Mouse (Mus musculus): ENCODE measurements around the gene Tsga10ip. TPM values are rescaled to one million over a fixed set of nuclear protein-coding genes. Genes with fewer than 3 reads are reported as not detected.

Tsga10ip gene
- total RNA-seq (2023) = not detected

DNA sequence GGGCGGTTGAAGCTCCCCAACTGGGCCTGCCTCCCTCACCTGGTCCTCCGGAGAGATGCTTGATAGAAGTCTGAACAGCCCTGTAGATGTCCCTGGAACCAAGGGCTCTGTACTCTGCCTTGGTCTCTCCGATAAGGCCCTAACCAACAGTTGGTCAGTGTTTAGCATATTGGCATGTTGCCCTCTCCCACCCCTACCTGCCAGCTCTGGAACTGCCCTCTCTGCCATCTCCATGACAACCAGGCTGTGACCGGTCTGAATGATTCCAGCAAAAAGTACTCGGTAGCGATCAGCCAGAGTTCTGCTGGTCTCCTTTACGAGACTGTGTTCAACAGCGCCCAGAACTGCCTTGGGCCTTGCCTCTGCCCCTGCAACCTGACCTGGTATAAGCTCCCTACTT is at the start of gene Tsga10ip:
TSS of gene Tsga10ip (minus strand) at position 234 of the 400 bp plus-strand sequence.

DNA sequence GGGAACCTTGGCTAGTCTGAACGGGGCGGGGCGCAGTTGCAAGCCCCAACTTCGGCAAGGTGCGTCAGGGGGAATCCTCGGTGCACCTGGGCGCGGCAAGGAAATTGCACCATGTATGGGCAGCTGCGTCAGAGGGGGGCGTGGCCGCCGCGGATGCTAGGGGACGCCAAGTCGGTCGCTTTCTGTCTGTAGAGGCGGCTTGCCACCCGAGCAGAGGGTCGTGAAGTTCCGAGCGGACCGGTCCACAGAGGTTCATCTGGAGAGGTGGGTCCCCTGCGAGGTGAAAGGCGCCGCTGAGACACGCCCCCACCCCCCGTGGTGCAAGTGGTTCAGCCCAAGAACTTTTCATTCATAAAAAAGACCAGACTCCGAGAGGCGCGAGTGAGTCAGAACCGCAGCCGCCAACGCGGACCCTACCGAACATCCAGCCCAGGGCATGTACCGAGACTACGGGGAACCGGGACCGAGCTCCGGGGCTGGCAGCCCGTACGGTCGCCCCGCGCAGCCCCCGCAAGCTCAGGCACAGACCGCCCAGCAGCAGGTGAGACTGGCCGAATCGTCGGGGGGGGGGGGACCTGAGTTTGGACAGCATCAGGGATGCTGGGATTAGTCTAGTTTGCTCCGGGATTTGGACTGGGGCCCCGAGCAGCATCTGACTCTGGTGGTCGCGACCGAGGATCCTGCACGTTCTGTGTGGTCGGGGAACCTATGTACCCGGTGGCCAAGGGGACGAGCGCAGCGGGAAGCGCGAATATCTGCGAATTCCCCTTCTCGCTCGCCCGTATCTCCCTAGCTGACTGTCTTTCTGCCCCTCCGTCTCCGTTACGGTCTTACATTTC is 45.4 kb upstream of the Tsga10ip start, which contains the start of gene Fosl1:
TSS of gene Fosl1 (plus strand) at position 33 of the 839 bp plus-strand sequence.

DNA sequence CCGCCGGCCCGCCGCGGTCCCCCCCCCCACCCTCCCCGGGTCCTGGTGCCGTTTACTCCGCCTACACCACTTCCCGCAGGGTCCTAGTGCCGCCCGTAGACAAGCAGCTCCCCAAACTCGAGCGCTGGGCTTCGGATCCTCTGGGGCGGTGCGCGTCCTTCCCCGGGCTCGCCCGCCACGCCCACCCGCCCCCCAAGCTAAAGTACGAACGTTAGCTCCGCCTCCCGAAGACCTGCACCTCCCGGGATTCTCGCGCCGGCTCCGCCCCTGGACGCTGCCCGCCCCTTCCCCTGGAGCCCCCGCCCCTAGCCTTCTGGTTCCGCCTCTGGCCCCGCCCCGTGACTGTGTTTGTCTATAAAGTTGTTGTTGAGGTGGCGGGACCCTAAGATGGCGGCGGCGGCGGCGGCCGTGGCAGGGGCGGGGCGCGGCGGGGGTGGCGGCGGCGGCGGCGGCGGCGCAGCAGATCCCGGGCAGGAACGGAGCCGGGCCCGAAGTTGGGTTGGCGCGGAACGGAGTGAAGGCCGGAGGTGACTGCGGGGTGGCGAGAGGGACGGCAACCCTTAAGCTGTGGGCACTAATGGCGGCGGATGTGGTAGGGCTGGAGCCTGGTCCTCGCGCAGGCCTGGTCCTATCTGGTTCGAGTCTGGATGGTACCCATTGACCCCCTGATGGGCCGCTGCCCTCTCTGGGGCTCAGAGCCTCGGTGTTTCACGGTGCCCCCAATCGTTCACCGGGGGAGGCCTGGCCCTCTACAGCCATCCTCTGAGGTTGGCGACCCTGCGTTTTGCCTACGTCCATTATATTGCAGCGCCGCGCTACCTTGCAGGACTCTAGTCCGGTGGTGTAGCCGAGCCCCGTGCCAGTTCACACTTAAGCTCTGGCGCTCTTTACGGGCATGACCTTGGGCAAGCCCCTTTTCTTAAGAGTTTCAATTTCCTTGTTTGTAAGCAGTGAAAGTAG is 22.7 kb upstream of the Tsga10ip start, which contains the start of the genes Drap1 and AI837181:
TSS of gene Drap1 (minus strand) at position 198 of the 960 bp plus-strand sequence.
TSS of gene AI837181 (plus strand) at position 363 of the 960 bp plus-strand sequence.

DNA sequence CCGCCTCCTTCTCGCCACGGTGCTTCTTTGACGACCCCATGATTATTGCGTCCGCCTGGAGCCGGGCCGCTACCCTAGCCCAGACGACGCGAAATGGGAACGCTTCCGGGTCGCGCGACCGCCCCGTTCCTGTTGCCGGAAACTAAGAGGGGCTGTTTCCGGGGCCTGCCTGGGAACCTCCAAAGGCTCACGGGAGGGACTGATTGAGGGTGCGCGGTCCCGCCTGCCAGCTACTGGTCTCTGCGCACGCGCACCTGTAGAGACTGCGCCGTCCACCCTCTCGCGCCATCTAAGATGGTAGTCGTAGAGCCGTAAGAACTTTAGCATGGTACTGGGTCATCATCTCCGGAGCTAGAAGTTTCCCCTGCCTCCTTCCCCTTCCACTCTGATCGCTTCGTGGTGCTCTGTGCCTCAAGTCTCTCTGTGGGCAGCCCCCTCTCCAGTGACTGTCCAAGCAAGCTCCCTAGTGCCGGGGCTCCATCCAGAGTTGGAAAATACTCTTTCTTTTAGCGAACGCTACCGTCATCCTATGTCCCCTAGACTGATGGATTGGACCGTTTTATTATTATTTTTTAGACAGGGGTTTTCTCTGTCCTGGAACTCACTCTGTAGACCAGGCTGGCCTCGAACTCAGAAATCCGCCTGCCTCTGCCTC is 13.6 kb downstream of the Tsga10ip start, which contains the start of gene Sart1:
TSS of gene Sart1 (minus strand) at position 116 of the 655 bp plus-strand sequence.

DNA sequence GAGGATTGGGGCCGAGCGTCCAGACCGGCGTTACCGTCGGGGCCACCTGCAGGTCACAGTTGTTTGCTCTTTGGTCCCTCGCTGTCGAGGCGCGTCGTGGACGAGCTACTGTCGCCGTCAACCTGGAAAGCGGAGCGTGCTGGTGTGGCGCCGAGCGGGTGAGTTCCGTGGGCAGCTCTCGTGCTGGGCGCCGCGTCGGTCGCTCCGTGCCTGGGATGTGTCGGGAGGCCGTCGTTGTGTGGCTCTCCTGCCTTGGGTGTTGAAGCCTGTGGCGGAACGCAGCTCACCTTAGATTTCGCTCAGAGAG is 35.3 kb downstream of the Tsga10ip start, which contains the start of gene Banf1:
TSS of gene Banf1 (minus strand) at position 116 of the 307 bp plus-strand sequence.

DNA sequence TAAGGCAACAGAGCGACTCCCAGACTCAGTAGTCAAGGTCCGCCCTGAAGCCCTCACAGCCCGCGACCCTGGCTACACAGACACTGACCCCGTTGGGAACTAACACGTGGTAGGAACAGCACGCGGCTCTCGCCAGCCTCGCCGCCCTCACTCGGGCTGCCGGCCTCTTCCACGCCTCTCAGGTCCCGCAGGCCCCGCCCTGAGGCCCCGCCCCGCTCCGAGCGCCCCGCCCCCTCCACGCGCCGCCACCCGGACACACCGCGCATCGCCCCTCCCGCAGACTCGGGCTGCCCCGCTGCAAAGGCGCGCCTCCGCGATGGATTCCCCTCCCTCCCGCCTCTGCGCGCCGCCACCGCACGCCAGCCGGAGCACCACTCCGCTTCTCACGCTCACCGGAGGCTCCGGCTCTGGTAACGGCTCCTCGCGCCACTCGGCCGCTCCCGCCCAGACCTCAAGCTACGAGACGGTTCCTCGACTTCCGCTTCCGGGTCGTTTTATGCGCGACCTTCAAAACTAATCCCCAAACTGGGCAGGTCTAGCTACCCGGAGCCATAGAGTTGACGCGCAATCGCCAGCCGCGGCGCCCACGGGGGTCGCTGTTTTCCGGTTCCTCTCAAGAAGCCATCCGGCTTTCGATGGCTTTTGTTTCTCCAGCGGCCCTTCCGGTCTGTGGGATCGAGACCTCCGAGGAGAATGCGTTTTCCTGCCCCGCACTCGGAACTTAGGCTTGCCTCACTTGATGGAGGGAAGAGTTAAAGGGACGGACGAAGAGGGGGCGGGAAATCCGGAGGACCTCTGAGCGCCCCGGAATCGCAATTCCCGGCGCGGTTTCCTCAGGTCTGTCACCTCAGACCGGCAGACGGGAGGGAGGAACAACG is 35.9 kb downstream of the Tsga10ip start, which contains the start of gene Eif1ad:
TSS of gene Eif1ad (plus strand) at position 567 of the 878 bp plus-strand sequence.

DNA sequence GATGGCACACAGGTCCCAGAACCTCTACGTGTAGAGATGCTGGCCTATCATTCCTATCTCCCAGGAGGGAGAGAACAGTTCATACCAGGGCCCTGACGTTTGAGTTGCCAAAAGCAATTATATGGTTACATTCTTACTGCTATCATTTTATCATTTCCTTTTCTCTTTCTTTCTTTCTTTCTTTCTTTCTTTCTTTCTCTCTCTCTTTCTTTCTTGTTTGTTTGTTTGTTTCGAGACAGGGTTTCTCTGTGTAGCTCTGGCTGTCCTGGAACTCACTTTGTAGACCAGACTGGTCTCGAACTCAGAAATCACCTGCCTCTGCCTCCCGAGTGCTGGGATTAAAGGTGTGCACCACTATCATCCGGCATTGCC is 52.8 kb downstream of the Tsga10ip start, which contains the start of gene Cst6:
TSS of gene Cst6 (minus strand) at position 73 of the 372 bp plus-strand sequence.

Other genes with a start within 250 kb of the Tsga10ip start
- gene Pacs1, start 129.4 kb downstream of the Tsga10ip start, total RNA-seq (2023) = 10 to 100 TPM; 53.1 to 60.2 TPM
- gene Sf3b2, start 107.1 kb downstream of the Tsga10ip start, total RNA-seq (2023) = 100 to 1,000 TPM; 156 to 186 TPM
- not detected for gene Gal3st3, start 104.2 kb downstream of the Tsga10ip start, total RNA-seq (2023)
- not detected for gene Catsper1, start 66.8 kb downstream of the Tsga10ip start, total RNA-seq (2023)
- not detected for gene Cst6, start 53.0 kb downstream of the Tsga10ip start, total RNA-seq (2023)
- 10 to 100 TPM; 17.1 to 24.3 TPM for gene Eif1ad, start 35.8 kb downstream of the Tsga10ip start, total RNA-seq (2023)
- 10 to 100 TPM; 59.5 to 66.0 TPM for gene Banf1, start 35.4 kb downstream of the Tsga10ip start, total RNA-seq (2023)
- gene Sart1, start 13.8 kb downstream of the Tsga10ip start, total RNA-seq (2023) = 100 to 1,000 TPM; 129 to 130 TPM
- 100 to 1,000 TPM; 165 to 176 TPM for gene Drap1, start 22.5 kb upstream of the Tsga10ip start, total RNA-seq (2023)
- 10 to 100 TPM; 46.9 to 52.7 TPM for gene AI837181, start 22.6 kb upstream of the Tsga10ip start, total RNA-seq (2023)
- 1 to 10 TPM; 2.0 to 3.2 TPM for gene Fosl1, start 45.0 kb upstream of the Tsga10ip start, total RNA-seq (2023)
- 1 to 10 TPM; 3.7 to 4.6 TPM for gene Ccdc85b, start 55.4 kb upstream of the Tsga10ip start, total RNA-seq (2023)
- 10 to 100 TPM; 80.6 to 81.0 TPM for gene Fibp, start 58.1 kb upstream of the Tsga10ip start, total RNA-seq (2023)
- gene Ctsw, start 66.0 kb upstream of the Tsga10ip start, total RNA-seq (2023) = under 1 TPM; 0.46 to 0.73 TPM
- 1 to 10 TPM; 5.1 to 6.7 TPM for gene Efemp2, start 71.4 kb upstream of the Tsga10ip start, total RNA-seq (2023)
- gene Mus81, start 85.9 kb upstream of the Tsga10ip start, total RNA-seq (2023) = 10 to 100 TPM; 16.7 to 17.4 TPM
- 1,000 to 10,000 TPM; 1,345 to 1,440 TPM for gene Cfl1, start 87.9 kb upstream of the Tsga10ip start, total RNA-seq (2023)
- 1 to 10 TPM; 1.3 to 1.4 TPM for gene 1700020D05Rik, start 101.3 kb upstream of the Tsga10ip start, total RNA-seq (2023)
- gene Snx32, start 108.0 kb upstream of the Tsga10ip start, total RNA-seq (2023) = 1 to 10 TPM; 2.0 to 4.9 TPM
- not detected for gene Ovol1, start 158.1 kb upstream of the Tsga10ip start, total RNA-seq (2023)
- gene Ap5b1, start 165.5 kb upstream of the Tsga10ip start, total RNA-seq (2023) = 10 to 100 TPM; 35.2 to 39.9 TPM
- 10 to 100 TPM; 64.5 to 74.1 TPM for gene Rnaseh2c, start 199.3 kb upstream of the Tsga10ip start, total RNA-seq (2023)
- 10 to 100 TPM; 87.2 to 88.5 TPM for gene Kat5, start 207.7 kb upstream of the Tsga10ip start, total RNA-seq (2023)
- 100 to 1,000 TPM; 150 to 154 TPM for gene Rela, start 235.0 kb upstream of the Tsga10ip start, total RNA-seq (2023)

All from monocyte, adult 59 days (primary cell).